Mouse (Mus musculus) megakaryocyte progenitor cell, adult 5-6 weeks (primary cell): ENCODE results near the gene Stim1. TPM values are rescaled to one million over a fixed set of nuclear protein-coding genes. Genes with fewer than 3 reads are reported as not detected.
A peak's percentile ranks its signal among the peaks of the same experiment; 100 is the strongest.
"Not testable (repeated sequence)": the region's sequence is repeated elsewhere in the genome, so short reads cannot be mapped to it uniquely, and the experiment has no call there.

Experiments used
- ATAC-seq: replicated peaks from 2 replicates; pipeline ENCODE4 v1.8.0; 2016; ENCODE audit warnings: mild to moderate bottlenecking, moderate TSS enrichment, inconsistent platforms; ENCODE audit not compliant: poor library complexity
- total RNA-seq, 2 experiments: library from RNA; stranded (forward) in 1 of 2; stranded (reverse) in 1 of 2; fragments of 157-497, 149-512 nt in 1 of 2; fragments of 200-1000 nt in 1 of 2; gene quantifications; 2 replicates each; pipeline versions ENCODE4 v1.2.3 to v1.2.4; 2015 to 2017

Stim1 gene
- total RNA-seq, 2 experiments from 2014 or later, result 23.5 to 33.5 TPM

DNA sequence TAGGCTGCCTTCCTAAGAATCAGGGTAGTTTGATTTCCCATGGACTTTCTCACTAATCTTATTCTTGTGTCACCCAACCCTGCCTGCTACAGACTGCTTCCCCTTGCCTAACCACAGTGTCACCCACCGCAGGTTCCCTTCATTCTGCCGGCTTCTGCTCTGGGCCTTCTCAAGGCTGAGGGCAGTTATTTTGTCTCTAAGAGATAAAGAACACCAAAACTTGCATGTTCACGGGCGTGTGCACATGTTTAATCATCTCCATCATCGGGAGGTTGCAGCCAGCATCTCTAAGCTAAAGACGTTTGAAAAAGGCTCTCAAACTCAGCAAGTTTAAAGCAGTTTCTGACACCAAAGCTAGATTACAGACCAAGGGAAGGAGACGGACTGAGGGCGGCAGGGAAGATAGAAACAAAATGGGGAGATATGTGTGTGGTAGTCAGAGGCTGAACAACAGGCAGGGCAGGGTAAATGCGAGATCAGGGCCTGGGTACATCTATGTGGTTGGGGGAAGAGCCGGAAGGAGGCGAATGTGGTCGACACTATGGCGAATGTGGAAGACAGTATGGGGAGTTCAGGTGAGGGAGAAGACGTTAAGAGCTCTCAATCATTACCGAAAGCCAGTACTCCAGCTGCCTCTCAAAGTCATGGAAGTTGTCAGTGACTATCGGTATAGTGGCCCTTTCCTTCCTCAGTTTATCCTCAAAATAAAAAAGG lies 18.8 kb upstream of the Stim1 start:
- peak; percentile 33 for ATAC-seq

DNA sequence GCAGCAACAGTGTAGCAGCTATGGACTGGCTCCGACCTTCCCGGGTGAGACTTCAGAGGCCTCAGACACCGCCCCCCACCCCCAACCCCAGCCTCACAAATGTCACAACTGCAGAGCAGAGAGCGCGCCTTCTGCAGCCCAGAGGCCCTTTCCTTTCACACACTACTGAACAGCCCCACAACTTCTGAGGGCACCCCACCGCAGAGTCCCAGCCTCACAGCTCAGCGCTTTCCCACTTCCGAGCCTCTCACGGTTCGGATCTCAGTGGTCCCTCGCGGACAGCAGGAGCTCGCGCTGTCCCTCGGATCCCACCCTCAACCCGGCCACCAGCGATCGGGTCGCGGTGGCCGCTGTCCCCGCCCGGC lies 18.1 kb upstream of the Stim1 start:
- 0 out of 2 replicates have a peak, but pooled peaks have one; percentile 3 for ATAC-seq

DNA sequence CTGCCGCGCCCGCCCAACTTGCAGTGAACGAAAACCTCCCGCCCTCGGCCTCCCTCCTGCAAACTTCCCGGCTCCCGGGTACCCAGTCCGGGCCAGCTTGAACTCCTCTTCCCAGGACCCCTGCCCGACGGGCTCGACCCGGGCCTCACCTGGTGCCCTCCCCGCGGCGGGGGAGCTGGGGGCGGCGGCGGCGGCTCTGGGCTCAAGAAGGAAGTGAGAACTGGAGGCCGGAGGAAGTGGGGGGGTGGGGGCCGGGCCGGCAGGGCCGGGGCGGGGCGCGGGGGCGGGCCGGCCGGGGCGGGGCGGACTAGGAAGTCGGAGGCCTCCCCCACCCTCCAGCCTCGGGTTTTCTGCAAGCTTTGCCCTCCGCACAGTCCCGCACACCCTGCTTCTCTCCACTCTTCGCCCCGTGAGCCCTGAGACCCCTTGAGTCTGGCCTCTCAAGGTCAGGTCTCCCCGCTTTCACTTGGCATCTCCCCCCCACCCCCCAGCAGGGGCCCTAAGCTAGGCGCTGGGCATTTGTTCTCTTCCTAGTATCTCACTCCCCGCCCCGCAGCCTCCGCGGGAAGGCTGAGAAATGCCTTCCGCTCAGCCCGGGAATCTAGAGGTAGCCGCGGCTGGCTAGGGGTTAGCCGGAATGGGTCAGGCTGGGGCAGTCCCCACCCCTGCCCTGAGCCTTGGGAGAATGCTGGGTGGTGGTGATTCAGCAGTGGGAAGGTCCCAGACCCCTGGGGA lies 17.5 kb upstream of the Stim1 start:
- ATAC-seq, result peak; percentile 24

DNA sequence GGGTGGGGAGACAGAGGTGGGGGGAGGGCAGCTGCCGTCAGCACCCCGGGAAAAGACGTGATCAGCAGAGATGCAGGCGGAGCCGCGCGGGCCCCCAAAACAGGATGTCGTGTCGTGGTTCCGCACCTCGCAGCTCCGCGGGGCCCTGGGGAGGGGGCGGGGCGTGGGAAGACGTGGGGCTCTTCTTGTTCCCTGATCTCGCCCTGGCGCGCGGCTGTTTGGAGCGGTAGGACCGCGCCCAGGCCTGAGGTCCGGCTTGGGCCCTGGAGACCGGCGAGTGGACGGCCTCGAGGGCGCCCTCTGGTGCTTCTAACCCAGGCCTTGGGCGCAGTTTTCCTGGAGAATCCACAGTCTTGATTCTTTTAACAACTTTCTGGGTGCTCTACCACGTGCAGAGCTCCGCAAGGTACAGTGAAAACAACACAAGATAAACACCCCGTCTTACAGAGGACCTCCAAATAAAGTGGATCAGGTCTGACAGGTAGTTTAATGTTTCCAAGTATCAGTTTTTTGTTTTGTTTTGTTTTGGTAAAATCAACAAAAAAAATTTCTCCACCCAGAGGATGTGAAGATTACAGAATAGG lies 16.9 kb upstream of the Stim1 start:
- ATAC-seq, result peak; percentile 52

DNA sequence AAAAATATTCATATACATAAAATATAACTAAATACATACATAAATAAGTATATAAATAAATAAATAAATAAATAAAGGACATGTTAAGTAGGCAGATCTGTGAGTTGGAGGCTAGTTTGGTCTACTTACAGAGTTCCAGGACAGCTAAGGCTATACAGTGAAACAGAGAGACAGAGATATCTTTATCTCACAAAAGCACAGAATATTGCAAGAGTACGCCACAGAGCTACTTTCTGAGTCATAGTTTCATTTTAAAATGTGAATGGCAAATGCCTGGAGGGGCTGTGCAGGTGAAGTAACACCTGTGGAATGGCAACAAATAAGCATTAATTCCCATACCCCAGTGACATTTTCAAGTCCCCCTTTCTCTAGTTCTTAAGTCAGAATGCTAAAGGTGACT lies 14.0 kb upstream of the Stim1 start:
- no peak for ATAC-seq

DNA sequence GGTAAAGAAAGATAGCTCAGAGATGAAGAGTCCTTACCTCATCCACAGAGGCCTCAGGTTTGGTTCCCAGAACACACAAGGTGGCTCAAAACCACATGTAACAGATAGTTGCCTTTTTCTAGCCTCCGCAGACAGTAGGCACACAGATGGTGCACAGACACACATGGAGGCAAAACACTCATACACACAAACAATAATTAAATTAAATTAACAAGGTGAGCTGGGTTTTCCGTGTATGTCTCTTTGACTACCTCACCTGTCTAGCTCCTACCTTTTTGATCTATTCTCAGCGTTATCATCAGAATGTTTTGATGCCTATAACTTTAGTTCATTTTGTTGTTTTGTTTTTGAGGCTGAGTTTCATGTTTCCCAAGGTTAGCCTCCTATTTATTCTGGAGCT lies 11.7 kb upstream of the Stim1 start, which contains the start of gene Rhog:
Gene Rhog, minus strand, starts transcription at position 101 of the 400 bp plus-strand sequence.
- no peak for ATAC-seq

DNA sequence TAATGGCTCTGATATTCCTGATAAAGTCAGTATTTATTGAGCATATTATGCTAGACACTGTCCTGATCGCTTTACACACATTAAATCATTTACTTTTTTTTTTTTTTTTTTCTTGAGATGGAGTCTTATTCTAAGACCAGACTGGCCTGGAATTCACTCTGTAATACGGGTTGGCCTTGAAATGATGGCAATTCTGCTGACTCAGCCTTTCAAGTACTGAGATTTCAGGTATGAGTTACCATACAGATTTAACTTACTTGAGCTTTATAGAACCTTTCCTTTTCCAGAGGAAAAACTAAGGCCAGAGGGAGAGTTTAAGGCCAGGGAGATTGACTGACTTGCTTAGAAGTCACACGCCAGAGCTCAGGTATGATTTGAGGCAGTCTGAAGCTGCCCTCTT lies 11.0 kb upstream of the Stim1 start:
- no peak for ATAC-seq

DNA sequence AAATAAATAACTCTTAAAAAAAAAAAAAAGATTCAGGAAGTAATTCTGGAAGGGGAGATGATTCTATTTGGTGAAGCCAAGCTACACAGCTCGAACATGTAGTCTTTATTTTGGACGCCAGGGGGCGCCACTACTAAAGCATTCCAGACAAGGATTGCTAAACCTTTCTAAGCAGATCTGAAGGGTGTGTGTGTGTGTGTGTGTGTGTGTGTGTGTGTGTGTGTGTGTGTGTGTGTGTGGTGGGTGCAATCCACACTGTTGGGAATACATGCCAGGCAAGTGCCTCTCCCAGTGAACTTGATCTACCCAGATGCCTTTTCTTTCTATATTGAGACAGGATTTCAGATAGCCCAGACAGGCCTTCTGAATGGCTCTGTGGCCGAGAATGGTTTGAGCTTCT lies 9.4 kb upstream of the Stim1 start:
- peak; percentile 77 for ATAC-seq

DNA sequence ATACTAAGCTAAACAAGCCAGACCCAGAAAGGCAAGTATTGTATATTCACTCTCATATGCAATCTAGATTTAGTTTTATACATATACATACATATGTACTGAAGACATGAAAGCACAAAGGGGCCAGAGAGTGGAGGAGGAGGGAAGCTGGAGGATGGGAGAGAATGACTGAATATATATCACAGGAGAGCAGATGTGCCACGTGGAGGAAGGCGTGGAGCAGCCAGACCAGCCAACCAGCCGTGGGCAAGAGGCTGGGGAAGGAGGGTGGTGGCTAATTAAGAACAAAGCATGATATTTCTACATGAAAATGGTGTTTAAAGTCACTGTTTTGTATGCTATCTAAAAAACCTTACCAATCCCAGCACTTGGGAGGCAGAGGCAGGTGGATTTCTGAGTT lies 8.9 kb upstream of the Stim1 start:
- ATAC-seq, result no peak

DNA sequence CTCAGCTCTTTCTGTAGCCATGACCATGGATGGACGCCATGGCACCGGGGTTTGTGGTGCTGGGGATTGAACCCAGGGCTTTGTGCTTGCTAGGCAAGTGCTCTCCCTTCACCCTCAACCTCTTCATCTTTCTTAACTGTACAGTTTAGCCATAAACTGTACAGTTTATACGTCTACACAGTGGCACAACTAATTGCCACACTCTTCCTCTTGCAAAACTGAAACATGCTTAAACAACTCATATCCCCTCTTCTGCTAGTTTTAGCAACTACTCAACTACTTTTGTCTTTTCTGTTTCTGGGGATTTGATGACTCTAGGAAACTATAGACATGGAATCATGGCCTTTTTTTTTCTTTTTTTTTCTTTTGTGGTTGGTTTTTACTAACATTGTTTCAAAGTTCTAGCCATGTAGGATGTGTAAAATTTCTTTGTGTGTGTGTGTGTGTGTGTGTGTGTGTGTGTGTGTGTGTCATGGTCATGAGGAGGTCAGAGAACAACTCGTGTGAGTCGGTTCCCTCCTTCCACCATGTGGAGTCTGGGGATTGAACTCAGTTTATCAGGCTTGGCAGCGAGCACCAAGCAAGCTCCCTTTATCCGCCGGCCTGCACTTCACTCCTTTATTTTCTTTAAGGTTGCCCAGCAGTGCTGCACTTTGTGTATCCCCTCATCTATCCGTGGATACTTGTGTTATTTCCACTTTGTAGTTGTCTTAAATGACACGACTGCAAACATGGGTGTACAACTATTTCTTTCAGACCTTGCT lies 7.7 kb upstream of the Stim1 start:
- ATAC-seq, result peak; percentile 56

DNA sequence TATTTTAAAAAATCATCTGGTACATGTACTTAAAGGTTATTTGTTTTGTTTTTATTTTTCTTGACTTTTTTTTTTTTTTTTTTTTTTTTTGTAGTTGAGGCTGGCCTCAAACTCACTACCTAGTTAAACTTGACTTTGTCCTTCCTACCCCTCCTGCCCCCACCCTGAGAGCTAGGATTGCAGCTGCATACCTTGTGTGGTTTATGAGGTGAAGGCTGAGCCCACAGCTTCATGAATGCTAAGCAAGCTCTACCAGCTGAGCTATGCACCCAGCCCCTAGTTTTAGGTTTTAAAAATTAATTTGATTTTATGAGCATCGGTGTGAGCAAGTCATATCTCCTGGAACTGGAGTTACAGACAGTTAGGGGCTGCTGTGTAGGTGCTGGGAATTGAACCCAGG lies 7.1 kb upstream of the Stim1 start:
- ATAC-seq, result no peak

DNA sequence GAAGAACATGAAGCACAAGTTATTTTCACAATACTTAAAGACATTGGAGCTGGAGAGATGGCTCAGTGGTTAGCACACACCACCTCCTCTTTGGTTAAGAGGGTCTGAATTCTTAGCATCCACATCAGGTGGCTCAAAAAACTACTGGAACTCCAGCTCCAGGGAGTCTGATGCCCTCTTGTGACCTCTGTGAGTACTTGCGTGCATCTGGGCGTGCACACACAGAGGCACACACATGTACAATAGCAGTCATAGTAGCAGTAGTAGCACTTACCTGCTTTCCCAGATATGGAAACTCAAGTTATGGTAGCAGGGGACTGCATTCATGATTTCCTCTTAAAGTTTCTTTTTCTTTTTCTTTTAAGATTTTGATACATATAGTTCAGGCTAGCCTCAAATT lies 4.6 kb upstream of the Stim1 start:
- ATAC-seq, result no peak

DNA sequence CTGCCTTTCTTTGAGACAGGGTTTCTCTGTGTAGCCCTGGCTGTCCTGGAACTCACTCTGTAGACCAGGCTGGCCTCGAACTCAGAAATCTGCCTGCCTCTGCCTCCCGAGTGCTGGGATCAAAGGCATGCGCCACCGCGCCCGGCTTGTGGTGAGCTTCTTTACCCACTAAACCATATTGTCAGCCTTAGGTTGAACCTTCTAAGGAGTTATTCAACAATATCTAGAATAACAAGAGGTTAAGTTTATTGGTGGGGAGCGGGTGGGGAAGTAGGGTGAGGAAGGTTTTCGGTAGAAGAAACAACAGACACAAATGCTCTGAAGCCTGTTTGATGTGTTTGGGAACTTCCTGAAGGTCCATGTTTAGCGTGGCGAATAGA lies 1.6 kb upstream of the Stim1 start:
- ATAC-seq, result not testable (repeated sequence)

DNA sequence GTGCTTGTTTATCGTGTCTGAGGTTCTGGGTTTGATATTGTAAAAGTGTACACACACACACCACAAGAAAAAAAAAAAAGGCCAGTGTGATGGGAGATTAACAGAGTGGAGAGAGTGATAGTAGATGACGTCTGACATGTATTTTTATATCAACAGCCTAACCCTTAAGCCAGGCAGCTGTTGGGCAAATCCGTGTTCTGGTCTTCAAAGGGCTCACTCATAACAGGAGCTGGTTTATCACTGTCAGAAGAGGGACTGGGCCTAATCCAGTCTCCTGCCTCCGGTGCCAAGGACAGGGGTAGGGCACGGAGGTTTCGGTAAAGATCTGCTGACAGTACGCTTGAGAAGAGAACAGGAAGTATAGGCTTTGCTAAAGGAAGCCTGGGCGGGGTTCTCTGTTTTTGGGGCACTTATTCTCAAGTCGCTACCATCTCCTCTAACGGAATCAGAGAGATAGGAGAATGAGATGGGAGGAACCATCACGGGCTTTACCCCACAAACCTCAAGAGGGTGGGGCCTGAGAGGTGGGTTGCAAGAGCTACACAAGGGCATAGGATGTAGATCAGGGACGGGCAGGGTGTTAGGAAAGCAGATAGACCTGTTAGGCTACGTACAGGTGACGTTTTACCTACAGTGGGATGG lies 1.1 kb upstream of the Stim1 start:
- peak; percentile 51 for ATAC-seq

DNA sequence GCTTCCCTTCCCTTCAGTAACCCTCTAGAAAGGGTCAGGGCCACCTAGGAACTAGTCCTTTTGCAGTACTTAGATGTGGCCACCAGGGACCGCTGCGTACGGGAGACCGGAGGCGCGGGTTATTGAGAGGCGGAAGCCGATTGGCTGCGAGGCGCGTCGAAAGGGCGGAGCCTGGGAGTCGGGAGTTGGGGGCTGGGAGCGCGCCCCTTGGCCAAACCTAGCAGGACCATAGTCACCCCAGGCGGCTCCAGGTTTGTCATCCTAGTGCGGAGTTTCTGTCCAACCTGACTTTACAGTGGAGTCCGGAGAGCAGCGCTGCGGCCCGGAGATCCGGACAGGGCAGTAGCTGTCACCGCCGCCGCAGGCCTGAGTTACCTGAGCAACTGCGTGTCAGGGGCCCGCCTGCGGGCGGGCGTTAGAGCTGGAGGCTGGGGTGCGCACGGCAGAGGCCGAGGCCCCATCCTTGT lies 460 bp upstream of the Stim1 start:
- ATAC-seq, result peak; percentile 73

DNA sequence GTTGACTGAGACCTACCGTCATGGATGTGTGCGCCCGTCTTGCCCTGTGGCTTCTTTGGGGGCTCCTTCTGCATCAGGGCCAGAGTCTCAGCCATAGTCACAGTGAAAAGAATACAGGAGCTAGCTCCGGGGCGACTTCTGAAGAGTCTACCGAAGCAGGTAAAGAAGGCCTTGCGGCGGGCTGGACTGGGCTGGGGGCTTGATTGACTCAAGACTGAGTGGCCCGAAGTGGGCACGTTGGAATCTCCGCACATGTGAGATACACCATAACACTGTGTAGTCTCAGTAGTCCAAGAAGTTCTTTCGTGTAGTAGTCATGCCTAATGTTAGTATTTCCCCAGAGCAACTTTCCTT lies 766 bp downstream of the Stim1 start:
- ATAC-seq, result no peak

DNA sequence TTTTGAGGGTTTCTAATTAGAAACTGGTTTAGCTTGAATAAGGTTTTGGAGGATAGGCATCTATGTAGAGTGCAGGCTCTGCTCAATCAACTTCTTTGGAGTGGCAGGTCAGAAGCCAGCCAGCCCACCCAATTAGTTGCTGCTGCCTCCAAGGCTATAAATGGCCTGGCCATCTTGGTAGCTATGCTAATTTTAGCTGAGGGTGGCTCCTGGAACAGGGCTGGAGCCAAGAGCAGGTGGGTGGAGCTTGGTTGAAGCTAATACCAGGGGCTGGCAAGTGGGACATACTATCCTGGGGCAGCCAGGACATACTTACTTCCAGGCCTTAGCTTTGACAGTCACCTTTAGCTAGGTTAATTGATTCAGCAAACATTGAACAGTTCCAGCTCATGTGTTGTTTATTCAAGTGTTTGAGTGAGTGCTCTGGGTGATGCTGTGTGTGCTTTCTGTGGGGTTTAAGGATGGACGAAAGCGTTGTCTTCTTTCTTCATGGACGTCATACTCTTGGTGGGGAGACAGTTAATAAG lies 4.9 kb downstream of the Stim1 start:
- ATAC-seq, result no peak

DNA sequence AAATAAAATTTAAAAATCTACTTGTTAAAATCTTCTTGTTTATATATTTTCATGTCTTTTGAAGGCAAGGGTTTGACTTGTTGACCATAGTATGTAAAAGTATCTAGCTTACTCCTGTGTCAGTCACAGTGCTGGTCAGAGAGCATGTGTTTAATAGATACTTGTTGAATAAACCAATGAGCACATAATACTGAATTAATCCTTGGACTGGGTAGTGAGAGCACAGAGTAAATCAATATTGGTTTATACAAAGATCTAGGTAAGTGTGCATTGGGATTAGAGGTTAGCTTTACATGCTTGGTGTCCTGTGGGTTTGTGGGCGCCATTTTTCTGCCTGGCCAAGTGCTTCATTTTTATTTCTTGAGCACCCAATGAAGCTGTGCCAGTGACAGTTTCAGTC lies 13.8 kb downstream of the Stim1 start:
- ATAC-seq, result no peak

DNA sequence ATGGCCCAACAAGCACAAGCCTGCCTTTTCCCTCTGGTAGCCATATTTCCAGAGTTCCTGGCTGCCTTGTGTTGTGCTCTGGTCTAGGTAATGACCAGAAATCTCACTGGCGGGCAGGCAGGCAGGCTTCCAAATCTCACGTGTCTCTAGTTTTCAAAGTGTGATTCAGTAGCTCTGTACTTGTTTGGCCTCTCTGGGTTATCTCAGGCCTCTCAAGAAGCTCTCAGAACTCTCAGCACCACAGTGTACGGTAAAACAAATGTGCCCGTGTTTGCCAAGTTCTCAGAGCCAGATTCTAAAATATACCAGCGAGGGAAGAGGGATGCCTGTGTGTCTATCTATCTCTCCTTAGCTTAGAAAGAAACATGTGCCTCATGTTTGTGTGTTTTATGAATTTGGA lies 14.7 kb downstream of the Stim1 start:
- no peak for ATAC-seq

DNA sequence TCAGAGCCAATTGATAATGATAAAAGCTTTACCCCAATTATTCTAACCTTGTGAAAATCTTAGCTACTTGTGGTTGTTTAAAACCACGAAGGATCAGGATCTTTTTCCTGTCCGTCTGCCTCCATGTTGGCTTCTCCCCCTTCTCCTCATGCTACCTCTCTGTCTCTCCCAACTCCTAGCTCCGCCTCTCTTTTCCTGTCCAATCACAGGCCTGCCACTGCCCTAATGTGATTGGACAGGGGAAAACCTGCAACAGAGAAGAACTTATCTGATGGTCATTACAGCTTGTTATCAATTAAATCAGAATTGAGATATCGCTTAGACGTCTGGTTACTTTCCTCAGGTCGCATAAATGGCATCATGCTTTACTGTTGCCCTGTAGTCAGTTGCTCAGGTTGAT lies 21.9 kb downstream of the Stim1 start:
- no peak for ATAC-seq

DNA sequence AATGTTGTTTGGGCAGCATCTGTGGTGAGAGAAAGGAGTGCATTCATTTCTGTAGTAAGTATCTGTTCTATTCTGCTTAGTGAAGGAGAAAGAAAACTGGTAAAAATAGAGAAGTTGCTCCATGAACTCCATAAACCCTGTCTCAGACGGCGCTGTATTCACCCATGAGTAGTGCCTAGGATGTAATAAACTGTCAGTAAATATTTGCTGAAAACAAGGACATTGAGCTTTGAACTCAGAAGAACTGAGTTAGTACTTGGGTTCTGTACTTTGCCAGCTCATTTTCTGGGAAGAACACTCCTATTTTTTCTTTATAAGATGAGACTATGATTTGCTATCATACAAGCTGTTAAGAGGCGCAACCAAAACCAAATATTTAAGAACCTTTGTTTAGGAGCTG lies 24.6 kb downstream of the Stim1 start:
- no peak for ATAC-seq
